Mouse (Mus musculus) layer of hippocampus, postnatal 25 days (tissue): ENCODE measurements around the gene Nudc. TPM values are rescaled to one million over a fixed set of nuclear protein-coding genes. Genes with fewer than 3 reads are reported as not detected.
"Not testable (repeated sequence)": the region's sequence is repeated elsewhere in the genome, so short reads cannot be mapped to it uniquely, and the experiment has no call there.

Source experiments
- DNase-seq, 2 experiments: peaks; one replicate each; pipeline ENCODE4 v3.0.0; 2022; ENCODE audit warnings: mixed read lengths in 2 of 2, low spot score in 1 of 2; ENCODE audit errors: extremely low spot score in 1 of 2
- total RNA-seq, 2 experiments: library from RNA; stranded (reverse); gene quantifications; 2 replicates each; pipeline ENCODE4 v1.2.3; 2021

Nudc gene
- total RNA-seq, 2 experiments from 2014 or later: 117 TPM

DNA sequence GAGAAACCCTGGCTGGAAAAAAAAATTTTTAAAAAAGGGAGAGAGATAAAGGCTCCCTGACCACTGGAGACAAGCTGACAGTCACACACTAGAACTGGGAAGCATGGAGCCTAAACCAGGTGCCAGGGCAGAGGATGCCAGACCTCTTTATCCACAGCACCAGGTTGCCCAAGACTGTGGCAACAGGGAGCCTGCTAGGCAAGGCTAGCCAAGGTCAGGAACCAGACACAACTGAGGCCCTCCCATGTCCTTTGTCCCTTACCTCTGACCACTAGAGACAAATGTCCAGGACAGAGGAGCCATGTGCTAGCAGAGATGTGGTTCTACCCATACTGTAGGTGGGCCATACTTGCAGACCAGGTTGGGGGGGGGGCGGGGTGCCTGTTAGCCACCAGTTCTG lies 6.2 kb upstream of the Nudc start:
- no peak for DNase-seq

DNA sequence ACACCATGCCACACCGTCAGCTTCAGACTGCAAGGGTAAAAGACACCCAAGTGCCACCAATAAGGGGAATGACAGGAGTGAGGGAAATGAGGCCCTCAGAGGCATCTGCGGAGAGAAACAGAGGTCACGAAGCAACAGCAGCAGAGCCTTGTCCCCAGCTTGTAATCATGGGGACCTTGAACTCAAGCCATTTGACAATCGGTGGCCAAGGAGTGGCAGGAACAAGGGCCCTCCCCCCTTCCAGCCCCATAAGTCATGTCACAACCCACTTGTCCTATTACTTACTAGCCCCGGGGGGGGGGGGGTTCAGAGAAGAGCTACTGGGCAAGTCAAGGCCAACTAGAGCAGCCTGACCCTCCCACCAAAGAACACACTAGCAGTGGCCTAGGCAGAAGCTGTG lies 9.1 kb downstream of the Nudc start:
- no peak for DNase-seq

GRCm38 (mm10) chr4:133536081-133536480 lies 9.7 kb downstream of the Nudc start:
- DNase-seq: no peak

DNA sequence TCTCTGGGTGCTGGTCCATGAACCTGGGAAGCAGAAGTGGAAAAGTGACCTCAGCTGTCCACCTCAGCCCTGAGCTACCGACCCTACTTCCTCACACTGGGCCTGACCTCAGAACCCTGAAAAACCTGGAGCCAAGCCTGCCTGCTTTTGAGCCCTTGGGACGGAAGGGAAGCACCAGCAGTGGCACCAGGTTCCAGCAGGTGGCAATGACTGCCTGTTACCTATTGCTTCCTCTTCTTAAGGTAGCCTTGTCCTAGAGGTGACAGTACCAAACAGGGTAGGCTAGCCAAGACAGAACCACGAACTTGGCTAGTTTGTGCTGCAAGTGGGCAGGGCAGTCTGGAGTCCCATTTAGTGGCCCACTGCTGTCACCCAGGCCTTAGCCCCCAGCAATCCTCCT lies 13.0 kb downstream of the Nudc start:
- DNase-seq: no peak

DNA sequence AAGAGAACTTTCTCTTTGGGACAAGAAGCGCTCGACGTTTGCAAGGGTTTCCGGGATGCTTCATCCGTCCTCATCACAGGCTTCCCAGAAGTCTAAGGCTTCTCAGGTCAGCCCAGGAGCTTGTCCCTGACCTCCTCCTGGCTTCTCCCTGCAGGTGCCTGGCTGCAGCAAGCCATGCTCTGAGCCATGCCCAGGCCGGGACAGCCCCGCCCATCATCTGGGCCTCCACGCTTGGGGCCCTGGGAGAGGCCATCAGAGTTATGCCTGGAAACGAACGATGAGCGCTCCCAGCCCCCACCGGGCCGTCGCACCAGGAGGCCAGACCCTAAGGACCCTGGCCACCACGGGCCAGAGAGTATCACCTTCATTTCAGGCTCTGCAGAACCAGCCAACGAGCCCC lies 18.0 kb downstream of the Nudc start:
- DNase-seq: no peak

DNA sequence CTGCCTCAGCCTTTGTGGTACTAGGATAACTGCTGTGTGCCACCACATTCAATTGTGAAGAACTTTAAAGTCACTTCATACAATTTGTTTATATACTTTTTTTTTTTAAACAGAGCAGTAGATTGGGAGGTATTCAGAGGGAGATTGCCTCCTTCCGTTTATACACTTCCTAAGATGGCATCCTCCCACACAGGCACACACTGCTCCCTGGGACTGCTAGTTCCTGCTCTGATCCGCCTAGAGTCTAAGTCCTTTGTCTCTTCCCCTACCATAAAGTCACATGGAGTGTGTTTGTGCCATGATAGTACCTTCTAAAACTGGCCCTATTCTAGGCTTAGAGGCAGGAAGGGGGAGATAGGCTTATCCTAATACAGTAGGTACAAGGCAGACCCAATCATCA lies 24.3 kb downstream of the Nudc start:
- no peak for DNase-seq

GRCm38 (mm10) chr4:133519369-133519665 lies 26.5 kb downstream of the Nudc start:
- no peak for DNase-seq

GRCm38 (mm10) chr4:133518601-133519368 lies 27.0 kb downstream of the Nudc start, which contains the start of gene Kdf1:
Gene Kdf1, plus strand, starts transcription at chr4:133518963.
- no peak for DNase-seq

DNA sequence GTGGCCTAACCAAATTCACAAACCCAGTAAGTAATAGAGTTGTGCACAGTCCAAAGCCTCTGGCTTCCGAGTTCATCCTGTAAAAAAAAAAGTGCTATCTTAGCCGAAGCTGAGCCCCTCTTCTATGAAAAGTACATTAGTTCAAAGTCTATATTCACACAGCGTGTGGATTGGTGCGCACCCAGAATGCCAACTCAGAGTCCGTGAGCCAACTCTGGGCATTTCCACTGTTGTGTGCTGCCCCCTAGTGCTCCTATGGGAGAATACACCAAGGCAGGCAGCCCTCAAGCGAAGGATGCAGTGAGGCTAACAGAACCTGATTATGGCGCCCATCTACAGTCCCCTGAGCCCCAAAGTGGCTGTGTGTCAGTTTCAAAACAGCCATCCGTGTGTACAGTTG lies 32.8 kb downstream of the Nudc start:
- peak; percentile 61 to 79 for DNase-seq

DNA sequence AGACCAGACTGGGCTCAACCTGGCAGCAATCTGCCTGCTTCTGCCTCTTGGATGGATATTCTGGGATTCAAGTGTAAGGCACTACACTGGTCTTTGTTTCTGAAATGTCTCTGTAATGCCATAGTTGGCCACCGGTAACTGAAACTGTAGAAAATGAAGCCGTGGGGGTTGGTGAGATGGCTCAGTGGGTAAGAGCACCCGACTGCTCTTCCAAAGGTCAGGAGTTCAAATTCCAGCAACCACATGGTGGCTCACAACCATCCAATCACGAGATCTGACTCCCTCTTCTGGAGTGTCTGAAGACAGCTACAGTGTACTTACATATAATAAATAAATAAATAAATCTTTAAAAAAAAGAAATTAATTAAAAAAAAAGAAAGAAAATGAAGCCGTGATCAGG lies 33.3 kb downstream of the Nudc start:
- not testable (repeated sequence) for DNase-seq

DNA sequence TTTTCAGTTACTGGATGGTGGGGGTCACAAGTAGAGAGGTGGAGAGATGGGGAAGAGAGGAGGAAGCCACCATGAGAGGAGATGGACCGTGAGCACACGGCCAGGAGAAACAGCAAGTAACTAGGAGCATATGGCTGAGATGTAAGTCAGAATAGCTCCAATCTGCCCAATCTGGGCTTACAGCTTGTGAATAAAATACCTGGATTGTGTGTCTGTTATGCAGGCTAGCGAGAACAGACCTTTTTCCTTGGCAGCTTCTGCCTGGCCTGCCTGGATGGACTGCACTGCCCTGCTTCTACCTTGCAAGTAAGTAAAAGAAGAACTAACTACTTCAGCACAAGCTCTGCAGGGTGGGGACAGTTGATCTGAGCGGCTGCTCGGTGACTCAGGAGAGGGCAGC lies 34.7 kb downstream of the Nudc start:
- no peak for DNase-seq

DNA sequence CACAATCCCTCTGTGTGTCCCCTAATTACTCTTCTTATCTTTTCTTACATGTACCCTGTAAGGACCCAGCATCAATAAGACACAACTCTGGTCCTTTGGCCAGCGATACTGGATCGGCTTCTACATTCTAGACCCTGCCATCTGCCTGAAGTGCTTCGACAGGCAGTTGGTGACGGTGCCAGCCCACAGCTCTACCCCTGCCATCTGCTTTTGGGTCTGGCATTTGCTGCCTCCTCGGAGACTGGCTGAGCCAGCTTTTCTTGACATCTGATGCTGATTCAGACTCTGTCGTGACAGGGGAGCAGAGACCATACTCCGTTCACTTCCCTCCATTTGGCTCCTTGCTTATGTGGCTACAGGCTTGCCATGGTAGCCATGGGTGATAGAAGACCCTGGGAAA lies 36.8 kb downstream of the Nudc start:
- peak in 1 of 2 experiments; percentile 44 for DNase-seq

GRCm38 (mm10) chr4:133506573-133506972 lies 39.2 kb downstream of the Nudc start:
- DNase-seq: no peak

GRCm38 (mm10) chr4:133504755-133505485 lies 40.9 kb downstream of the Nudc start:
- DNase-seq: no peak

DNA sequence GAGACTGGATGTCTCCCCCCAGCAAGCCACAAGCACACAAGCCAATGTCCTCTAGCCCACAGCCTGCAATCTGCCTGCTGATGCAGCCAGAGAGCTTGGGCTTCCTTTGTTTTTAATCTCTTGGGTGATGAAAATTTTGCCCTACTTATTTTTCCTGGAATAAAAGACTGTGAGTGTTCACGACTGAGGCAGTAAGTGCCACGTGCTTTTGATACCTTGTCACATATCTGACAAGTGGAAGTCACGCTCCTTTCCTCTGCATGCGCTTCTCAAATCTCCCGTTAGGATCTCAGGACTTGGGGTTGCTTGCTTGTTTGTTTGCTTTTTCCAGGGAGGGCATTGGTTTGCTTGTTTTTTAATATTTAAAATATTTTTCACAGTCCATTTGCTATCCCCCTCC lies 41.5 kb downstream of the Nudc start:
- DNase-seq: no peak

- DNase-seq: no peak
Measured at GRCm38 (mm10) chr4:133501514-133501913, 44.3 kb downstream of the Nudc start.

- DNase-seq: peak; percentile 71 to 72
Measured at GRCm38 (mm10) chr4:133498160-133498724, 47.6 kb downstream of the Nudc start, which contains the start of gene Trnp1. Gene Trnp1, minus strand, starts transcription at chr4:133498550.

DNA sequence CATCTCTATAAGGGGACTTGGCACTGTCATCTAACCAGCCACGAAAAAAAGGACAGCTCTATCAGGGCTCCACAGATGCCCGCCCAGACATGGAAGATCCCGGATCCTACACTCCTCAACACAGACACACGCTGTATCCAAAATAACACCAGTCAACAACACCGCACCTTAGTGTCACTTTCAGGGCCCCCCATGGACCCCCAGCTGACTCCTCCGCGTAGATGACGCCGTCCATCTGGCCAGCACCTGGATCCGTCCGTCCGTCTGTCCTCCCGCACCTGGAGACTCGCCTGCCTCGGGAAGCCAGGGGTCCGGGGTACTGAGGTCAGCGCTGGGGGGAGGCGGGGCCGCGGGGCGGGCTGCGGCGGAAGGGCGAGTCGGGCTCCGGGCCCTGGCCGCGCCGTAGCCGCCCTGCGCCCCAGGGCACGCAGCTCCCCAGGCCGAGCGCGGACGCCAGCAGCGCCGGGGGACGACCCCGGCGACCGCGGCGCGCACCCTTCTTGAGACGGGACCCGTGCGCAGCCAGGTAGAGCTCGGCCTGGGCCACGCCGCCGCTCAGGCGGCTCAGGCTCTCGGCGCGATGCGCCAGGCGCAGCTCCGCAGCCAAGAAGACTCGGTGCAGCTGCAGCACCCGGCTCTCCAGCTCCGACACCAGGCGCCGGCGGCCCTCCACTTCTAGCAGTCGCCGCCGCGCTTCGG lies 48.2 kb downstream of the Nudc start:
- DNase-seq: no peak

- no peak for DNase-seq
Measured at GRCm38 (mm10) chr4:133496738-133497445, 48.9 kb downstream of the Nudc start.

DNA sequence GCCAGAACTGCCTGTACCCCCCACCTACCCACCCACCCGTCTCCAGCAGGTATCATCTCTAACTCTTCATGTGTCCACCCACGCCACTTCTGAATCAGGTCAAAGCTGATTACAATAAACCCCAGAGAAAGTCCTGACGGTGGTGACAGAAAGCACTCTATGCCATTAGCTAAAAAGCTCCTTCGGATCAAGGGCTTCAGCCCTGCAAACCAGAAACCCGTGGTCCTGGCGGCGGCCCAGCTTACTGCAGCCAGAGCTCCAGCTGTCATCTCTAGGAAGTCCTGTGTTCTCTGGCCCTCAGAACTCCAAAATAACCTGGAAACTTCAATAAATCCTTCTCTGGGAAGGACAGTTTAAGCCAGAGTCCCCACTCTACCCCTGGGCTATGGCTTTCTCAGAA lies 50.1 kb downstream of the Nudc start:
- peak in 1 of 2 experiments; percentile 27 for DNase-seq
